10 mouse cellular contexts compared by ENCODE assay signal in genomic region chr6:144203970-144204369, GRCm38 (mm10).
A peak's percentile ranks its signal among the peaks of the same experiment; 100 is the strongest.
DNase-seq lines count a peak whose midpoint lies in the region; ATAC-seq and TF ChIP-seq lines count a peak whose summit lies in the region.
"Had no signal": no experiment of that assay in that cellular context is flagged by ENCODE, and none has a peak within 500 bp of the region (broad histone marks: within the 10 kb centered on the region; RNA-seq: fewer than 3 reads in every experiment).

No protein-coding gene starts in this region.

- 0 out of 2 replicates have a peak, but pooled peaks cover 5% of the 10 kb centered on the region for H3K27me3 ChIP-seq in embryonic facial prominence, embryonic 12.5 days
- no peaks in the 10 kb centered on the region for H3K27me3 ChIP-seq in hindbrain, embryonic 11.5 days (ENCODE audit: control insufficient read depth, insufficient read depth, low read length)
- H3K27me3 ChIP-seq in midbrain, postnatal 0 days (ENCODE audit: insufficient read depth, low read length) = no peaks in the 10 kb centered on the region
- no peaks in the 10 kb centered on the region for H3K27me3 ChIP-seq in intestine, embryonic 15.5 days (replicated peaks)

- DNase-seq in left cerebral cortex, postnatal 4 days = peak; percentile 65
- DNase-seq in left cerebral cortex, adult 11 months (ENCODE audit: low spot score) = no peak
- peak; percentile 31 for DNase-seq in hindbrain, embryonic 11.5 days (ENCODE audit: low spot score)
- DNase-seq in midbrain, postnatal 0 days (ENCODE audit: low spot score) = peak; percentile 77
- no peak for DNase-seq in adrenal gland, postnatal 4 days (ENCODE audit: low spot score in 2 of 2)
- DNase-seq in adipocyte (ENCODE audit: low spot score) = no peak
- DNase-seq: lung, postnatal 4 days; thymus, postnatal 25 days had no signal

- ATAC-seq in embryonic facial prominence, embryonic 12.5 days (ENCODE audit: insufficient number of reproducible peaks, insufficient read depth, low FRiP score, low TSS enrichment) = no peak
- 0 out of 2 replicates have a peak, but pooled peaks have one; percentile 35 for ATAC-seq in hindbrain, embryonic 11.5 days (ENCODE audit: low FRiP score)
- no peak for ATAC-seq in midbrain, postnatal 0 days (ENCODE audit: low FRiP score)
- ATAC-seq in intestine, embryonic 15.5 days = no peak

- no peak overlapping the region for H3K4me3 ChIP-seq in embryonic facial prominence, embryonic 12.5 days
- H3K4me3 ChIP-seq in hindbrain, embryonic 11.5 days (ENCODE audit: low read depth, low read length) = no peak overlapping the region
- H3K4me3 ChIP-seq in midbrain, postnatal 0 days (ENCODE audit: low read depth, low read length) = no peak overlapping the region
- H3K4me3 ChIP-seq in intestine, embryonic 15.5 days (replicated peaks) = no peak overlapping the region

- no peaks in the 10 kb centered on the region for H3K9me3 ChIP-seq in embryonic facial prominence, embryonic 12.5 days
- H3K9me3 ChIP-seq in hindbrain, embryonic 11.5 days (ENCODE audit: control insufficient read depth, low read length) = no peaks in the 10 kb centered on the region
- H3K9me3 ChIP-seq in midbrain, postnatal 0 days (ENCODE audit: low read length) = no peaks in the 10 kb centered on the region
- H3K9me3 ChIP-seq in intestine, embryonic 15.5 days = no peaks in the 10 kb centered on the region

- H3K4me2 ChIP-seq in embryonic facial prominence, embryonic 12.5 days (replicated peaks) = peak overlapping the region; percentile 32
- H3K4me2 ChIP-seq in hindbrain, embryonic 11.5 days (replicated peaks; ENCODE audit: low read depth, low read length) = no peak overlapping the region
- peak overlapping the region; percentile 47 for H3K4me2 ChIP-seq in midbrain, postnatal 0 days (ENCODE audit: low read depth, low read length, poor library complexity, severe bottlenecking)
- no peak overlapping the region for H3K4me2 ChIP-seq in intestine, embryonic 15.5 days (replicated peaks)

- intact Hi-C loops in left cerebral cortex, postnatal 4 days (cut with DNase I) = no loop called here

- H3K4me1 ChIP-seq in embryonic facial prominence, embryonic 12.5 days = peaks cover 17% of the 10 kb centered on the region
- H3K4me1 ChIP-seq in hindbrain, embryonic 11.5 days (replicated peaks; ENCODE audit: control insufficient read depth, insufficient read depth, low read length) = peaks cover 3% of the 10 kb centered on the region
- H3K4me1 ChIP-seq in midbrain, postnatal 0 days (ENCODE audit: insufficient read depth, low read length) = 0 out of 2 replicates have a peak, but pooled peaks cover 3% of the 10 kb centered on the region
- H3K4me1 ChIP-seq in intestine, embryonic 15.5 days (replicated peaks) = no peaks in the 10 kb centered on the region

- no peak overlapping the region for H3K9ac ChIP-seq in embryonic facial prominence, embryonic 12.5 days
- H3K9ac ChIP-seq in hindbrain, embryonic 11.5 days (ENCODE audit: low read depth, low read length) = no peak overlapping the region
- H3K9ac ChIP-seq in midbrain, postnatal 0 days (replicated peaks; ENCODE audit: low read length, poor library complexity, severe bottlenecking) = no peak overlapping the region
- H3K9ac ChIP-seq in intestine, embryonic 15.5 days = no peak overlapping the region

- no peaks in the 10 kb centered on the region for H3K36me3 ChIP-seq in embryonic facial prominence, embryonic 12.5 days
- no peaks in the 10 kb centered on the region for H3K36me3 ChIP-seq in hindbrain, embryonic 11.5 days (ENCODE audit: control insufficient read depth, insufficient read depth, low read length)
- H3K36me3 ChIP-seq in midbrain, postnatal 0 days (ENCODE audit: insufficient read depth, low read length) = no peaks in the 10 kb centered on the region
- no peaks in the 10 kb centered on the region for H3K36me3 ChIP-seq in intestine, embryonic 15.5 days

- no peak overlapping the region for H3K27ac ChIP-seq in embryonic facial prominence, embryonic 12.5 days
- H3K27ac ChIP-seq in hindbrain, embryonic 11.5 days (ENCODE audit: low read depth, low read length) = no peak overlapping the region
- no peak overlapping the region for H3K27ac ChIP-seq in midbrain, postnatal 0 days (ENCODE audit: low read depth, low read length)
- no peak overlapping the region for H3K27ac ChIP-seq in intestine, embryonic 15.5 days

- WGBS in embryonic facial prominence, embryonic 12.5 days = 25% methylated on average over 8 of the region's 8 CpGs
- WGBS in hindbrain, embryonic 11.5 days = 29% methylated on average over 8 of the region's 8 CpGs
- WGBS in midbrain, postnatal 0 days = 25% methylated on average over 8 of the region's 8 CpGs
- 58% methylated on average over 8 of the region's 8 CpGs for WGBS in intestine, embryonic 15.5 days

- peak; percentile 40 for TF ChIP-seq CTCF in midbrain, postnatal 0 days (IDR thresholded peaks at IDR 0.05)

Comparison
In these comparisons a context has a peak if more than half of its experiments do, and no peak if none do; other contexts are left out.
1. DNase-seq: peak in left cerebral cortex, postnatal 4 days (single experiment), hindbrain, embryonic 11.5 days (single experiment) and midbrain, postnatal 0 days (single experiment); none in left cerebral cortex, adult 11 months (single experiment), adrenal gland, postnatal 4 days (0 of 2) and adipocyte (single experiment).
2. H3K4me2 ChIP-seq: peak in embryonic facial prominence, embryonic 12.5 days (single experiment) and midbrain, postnatal 0 days (single experiment); none in hindbrain, embryonic 11.5 days (single experiment) and intestine, embryonic 15.5 days (single experiment).